Mouse (Mus musculus): ENCODE measurements at regions not wholly inside any gene's neighbourhood (a gene's known extent, or its start where the extent isn't known, plus 50 kb on each side); places are given as distances from the start of the nearest gene placed in this dataset.
"Not testable (repeated sequence)": the region's sequence is repeated elsewhere in the genome, so short reads cannot be mapped to it uniquely, and the experiment has no call there.

DNA sequence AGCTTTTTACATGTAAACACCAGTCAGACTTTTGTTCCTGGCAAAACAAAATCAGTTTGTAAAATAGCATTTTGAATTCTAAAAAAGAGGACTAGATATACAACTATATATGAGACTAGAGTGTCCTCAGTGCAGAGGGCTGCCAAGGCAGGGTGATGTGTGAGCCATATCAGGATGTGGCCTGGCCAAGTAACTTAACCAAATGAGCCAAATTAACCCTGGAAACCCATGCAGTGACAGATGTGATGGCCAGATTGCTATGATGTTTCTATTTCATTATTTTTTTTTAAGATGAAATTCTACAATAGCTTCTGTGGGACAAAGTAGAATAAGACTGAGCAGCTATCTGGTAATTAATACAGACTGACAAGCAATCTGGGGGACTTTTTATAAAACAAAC lies 181.8 kb downstream of the Nova1 start:
- DNase-seq (ENCODE audit: extremely low spot score in 1 of 2, low spot score in 1 of 2) = no peak

DNA sequence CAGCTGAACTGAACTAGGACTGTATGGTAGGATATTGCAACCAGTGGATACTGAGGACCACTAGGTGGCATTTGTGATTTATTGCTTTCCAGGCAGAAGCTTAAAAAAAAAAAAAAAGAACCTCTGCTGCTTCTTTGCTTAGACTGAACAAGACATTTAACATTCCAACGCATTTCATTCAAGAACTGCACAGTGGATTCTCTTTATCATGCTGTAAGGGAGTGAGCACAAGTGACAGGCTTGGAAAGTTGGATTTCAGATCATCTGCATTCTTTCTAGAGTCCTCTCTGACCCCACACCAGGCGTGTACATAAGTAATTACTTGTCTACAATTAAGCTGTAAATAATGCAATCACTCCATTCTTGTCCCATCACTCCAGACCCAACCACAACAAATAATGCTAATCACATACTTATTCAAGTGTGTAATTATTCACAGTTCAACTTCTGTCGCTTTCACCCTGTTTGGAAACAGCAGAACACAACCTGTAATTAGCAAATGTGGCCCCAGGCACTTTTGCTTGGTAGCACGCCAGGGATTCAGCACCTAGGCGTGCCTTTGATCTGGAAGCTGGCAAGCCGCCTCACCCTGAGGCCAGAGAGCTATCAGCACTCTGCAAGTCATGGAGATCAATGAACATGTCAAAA lies 183.5 kb downstream of the Nova1 start:
- DNase-seq (ENCODE audit: extremely low spot score in 1 of 2, low spot score in 1 of 2) = no peak

DNA sequence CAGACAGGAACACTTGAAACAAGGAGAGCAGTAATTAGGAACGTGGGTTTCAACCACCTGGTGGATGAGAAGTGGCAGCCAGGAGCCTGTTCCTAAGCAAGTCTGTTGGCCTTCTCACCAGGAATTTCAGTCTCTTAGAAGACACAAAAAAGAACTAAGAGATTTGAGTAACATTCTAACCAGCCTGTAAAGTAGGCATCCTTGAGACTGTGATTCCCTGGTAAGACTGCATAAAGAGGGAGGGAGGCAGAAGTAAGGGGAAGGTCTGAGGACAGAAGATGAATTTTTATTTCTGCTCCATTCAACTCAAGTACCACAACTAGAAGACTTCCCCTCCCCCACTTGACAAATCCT lies 184.0 kb downstream of the Nova1 start:
- DNase-seq (ENCODE audit: extremely low spot score in 1 of 2, low spot score in 1 of 2) = no peak

DNA sequence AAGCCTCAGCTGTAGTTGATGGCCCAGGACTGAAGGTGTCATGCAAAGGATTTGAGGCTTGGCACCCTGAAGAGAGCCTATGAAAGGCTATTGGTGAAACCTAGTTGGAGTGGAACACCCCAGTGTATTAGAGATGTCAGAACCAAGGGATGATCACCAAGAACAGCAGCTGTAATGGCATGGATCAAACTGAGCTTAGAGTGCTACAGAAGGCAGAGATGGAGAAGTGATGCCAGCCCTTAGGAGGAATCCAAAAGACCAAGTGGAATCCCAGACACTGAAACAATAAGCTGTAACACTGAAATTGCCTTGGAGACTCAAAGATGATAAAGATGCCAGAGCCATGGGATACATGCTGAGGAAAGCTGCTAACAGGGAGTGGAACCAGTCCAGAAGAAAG lies 186.3 kb downstream of the Nova1 start:
- not testable (repeated sequence) for DNase-seq (ENCODE audit: extremely low spot score in 1 of 2, low spot score in 1 of 2)

DNA sequence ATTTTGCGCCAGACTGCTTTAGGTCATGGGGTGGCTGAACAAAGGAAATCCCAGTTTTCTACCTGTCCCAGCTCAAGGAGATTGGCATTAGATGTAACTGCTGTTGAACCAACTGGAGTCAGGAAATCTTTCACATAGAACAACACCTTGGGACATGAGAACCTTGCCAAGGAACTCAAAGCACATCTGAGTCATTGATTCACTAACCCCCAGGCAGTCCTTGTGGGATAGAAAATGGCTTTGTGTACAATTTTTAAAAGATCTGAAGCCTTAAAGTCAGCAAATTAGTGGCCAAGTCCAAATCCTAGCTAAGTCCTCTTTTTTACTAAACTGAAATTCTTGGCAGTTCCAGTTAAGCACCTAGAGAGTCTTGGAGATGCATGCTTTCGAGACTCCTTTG lies 191.4 kb downstream of the Nova1 start:
- DNase-seq (ENCODE audit: extremely low spot score in 1 of 2, low spot score in 1 of 2) = no peak

DNA sequence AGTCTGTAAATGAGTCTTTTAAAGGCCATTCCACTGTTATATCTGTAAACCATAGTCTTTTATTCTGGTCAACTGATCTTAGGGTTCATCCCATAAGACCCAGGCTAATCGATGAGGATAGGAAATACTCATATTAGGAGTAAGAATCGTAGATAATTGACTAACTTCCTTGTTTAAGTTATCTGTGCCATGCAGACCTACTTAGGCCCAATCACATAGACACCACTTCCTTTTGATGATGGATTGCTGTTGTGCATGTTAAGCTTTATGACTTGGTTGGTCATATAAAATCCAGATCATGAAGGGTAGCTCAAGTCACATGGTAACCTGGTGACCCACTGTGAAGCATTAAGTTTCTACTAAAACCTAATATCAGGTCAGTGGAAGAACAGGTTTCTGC lies 207.3 kb downstream of the Nova1 start:
- no peak for DNase-seq (ENCODE audit: extremely low spot score in 1 of 2, low spot score in 1 of 2)

DNA sequence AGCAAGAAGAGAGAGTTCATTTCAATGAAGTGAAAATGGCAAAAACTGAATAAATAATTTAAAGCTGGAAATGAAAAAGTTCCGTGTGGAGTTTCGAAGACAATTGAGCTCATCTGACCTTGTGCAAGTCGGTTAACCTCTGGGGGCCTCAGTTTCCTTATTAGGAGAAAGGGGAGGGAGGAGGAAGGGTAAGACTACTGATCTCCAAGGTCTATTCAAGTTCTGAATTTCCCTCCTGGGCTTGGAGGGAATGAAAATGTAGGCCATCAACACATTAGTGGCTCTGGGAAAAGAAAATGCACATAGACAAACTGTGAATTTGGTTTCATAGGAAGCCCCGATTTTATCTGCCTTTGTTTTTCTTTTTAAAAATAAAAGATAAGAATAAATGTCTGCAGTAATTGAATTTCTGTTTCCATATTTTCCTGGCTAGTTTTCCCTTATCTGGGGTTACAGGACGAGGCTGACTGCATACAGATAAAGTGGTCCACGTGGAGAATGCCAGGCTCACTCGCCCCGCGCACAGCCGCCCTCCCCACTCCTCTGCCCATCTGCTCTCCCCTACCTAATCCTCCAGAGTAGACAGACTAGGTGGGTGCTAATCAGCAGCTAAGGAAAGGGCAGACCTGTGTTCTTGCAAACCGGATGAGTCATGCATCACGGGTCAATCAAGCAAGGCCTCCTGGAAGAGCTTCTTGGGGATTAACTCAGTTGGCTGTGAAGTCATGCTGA lies 209.0 kb downstream of the Nova1 start:
- no peak for DNase-seq (ENCODE audit: extremely low spot score in 1 of 2, low spot score in 1 of 2)

DNA sequence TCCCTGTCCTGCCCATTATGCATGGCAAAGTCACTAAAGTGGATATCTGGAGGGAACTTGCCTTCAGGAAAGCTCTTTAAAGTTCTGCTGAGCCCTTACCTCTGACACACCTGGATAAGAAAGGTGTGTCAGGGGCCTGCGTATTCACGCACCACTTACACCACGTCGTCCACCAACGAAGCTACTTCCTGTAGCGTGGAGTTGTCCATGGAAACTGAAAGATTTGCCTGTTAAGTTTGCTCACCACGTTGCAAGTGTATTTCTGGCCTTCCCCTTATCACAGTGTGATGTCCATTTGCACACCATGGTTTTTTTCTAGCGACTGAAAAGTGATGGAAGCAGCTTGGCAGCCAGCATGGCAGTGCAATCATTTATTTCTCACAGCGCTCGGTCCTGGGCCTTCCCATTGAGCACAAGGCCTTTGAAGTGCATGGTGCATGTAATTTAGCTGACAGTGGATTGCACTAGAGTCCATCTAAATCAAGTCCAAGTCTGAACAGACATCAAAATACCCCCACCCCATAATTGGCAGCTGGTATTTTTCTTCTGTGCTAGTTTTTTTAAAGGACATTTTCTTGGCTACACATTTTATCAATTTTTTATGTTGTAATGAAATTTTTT lies 210.3 kb downstream of the Nova1 start:
- DNase-seq (ENCODE audit: extremely low spot score in 1 of 2, low spot score in 1 of 2) = no peak

DNA sequence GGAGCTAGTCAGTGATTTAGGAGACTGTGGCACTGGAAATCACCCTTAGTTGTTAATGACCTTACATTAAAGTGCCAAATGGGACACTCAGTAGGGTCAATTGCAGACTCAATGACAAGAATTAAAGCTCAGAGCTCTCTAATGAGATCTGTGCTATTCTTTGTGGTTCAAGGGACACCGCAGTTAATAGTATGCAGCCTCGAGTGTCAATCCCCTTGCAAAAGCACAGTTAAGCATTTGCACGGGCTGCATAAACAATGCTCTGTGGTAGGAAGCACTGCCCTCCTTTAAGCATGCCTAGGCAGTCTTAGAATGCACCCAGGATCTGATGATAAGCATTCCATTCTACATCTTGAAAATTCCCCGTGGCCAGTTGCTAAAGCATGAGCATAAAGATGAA lies 221.5 kb downstream of the Nova1 start:
- no peak for DNase-seq (ENCODE audit: extremely low spot score in 1 of 2, low spot score in 1 of 2)

DNA sequence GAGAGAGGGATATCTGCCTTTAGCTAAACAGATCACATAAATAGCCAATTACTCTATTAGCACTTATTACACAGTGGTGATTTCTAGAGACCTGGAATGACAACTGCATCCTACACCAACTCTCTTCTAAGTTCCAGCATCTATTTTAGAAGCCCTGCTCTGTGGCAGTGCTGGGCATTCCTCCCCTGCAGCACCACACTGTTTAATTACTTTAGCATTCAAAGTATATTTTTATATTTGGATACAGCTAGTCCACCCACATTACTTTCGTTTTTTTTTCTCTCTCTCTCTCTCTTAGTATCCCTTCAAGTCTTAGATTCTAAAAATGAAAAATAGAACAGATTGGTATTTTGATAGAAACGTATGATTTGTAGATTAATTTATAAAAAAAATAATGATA lies 250.1 kb downstream of the Nova1 start:
- no peak for DNase-seq (ENCODE audit: extremely low spot score in 1 of 2, low spot score in 1 of 2)

DNA sequence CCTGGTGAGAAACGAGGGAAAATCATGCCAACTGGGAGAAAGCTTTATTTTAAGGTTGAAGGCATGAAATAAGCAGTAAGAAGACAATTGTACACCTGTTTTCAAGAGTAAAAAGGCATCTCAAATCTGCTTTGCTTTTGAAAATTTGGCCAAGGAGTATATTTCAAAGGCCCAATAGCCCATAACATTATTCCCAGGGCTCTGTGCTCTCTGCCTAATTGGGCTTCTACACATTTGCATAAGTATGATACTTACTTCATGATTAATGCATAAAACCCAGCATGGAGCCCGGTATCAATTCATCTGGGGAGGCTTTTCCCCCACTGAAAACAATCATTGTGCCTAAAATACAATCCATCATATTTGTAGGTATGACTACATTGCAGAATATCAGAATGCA lies 252.4 kb downstream of the Nova1 start:
- no peak for DNase-seq (ENCODE audit: extremely low spot score in 1 of 2, low spot score in 1 of 2)

DNA sequence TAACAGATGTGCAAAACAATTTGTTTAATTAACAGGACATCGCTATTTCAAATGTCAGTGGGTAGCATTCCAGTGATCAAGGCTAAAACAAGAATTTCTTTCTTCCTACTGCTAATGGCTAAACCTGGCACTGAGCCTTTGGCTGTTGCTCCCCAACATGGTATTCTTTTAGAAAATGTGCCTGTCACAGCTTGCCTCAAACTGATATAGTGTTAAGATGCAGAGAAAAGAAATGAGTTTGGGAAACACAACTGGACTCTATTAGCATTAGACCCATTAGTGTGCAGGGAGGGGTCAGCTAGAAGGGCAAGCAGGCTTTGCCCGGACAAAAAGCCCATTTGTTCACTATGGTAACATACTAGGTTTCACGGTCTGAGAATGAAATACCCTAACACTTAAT lies 297.8 kb downstream of the Nova1 start:
- DNase-seq (ENCODE audit: extremely low spot score in 1 of 2, low spot score in 1 of 2) = no peak

DNA sequence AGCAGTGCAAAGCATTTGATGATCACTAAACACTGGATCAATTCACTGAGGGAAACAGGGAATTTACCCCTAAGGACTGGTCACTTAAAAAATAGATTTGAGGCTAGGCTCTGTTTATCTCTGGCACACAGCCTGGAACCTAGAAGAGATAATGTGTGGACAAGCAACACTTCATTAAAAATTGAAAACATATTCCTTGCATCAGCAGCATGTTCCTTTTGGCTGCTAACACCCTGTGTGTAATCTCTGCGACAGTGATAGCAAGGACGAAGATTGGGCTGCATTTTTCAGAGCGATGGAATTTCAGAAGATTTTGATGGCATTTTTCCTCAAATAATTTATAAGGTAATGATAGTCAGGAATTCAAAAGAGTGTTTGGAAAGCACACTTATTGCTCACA lies 310.9 kb downstream of the Nova1 start:
- DNase-seq (ENCODE audit: extremely low spot score in 1 of 2, low spot score in 1 of 2) = no peak

DNA sequence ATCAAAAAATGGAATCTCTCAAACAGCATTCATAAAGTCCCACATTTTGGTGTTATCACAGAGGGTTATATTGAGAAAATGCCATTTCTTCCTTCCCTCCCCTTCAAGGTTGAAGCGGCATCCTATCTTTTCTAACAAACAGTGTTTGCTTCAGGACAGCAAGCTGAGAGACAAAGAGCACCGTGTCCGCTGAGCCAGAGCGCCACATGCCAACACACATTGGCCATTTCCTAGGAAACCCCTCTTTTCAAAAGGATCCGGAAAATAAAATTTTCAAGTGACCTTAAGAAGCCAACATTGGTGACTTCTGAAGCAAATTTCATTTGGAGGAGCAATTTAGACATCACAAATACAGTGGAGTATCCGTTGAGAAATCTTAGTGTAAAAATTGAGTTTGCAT lies 326.3 kb downstream of the Nova1 start:
- no peak for DNase-seq (ENCODE audit: extremely low spot score in 1 of 2, low spot score in 1 of 2)

DNA sequence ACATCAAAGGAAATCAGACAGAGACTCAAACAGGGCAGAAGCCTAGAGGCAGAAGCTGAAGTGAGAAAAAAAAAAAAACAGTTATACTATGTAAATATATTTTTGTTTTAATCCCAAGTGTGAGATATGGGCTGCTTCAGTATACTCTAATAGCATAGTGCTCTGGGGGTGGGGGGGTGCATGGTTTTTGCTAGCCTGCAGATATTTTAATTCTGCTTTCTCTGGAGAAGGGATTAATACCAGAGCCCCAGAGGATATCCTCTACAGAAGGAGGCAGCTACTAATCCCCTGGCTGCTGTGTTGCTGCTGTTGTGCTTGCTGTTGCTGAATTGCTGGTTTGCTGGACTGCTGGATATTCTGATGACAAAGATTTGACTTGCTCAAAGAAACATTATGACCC lies 367.8 kb downstream of the Nova1 start:
- no peak for DNase-seq (ENCODE audit: extremely low spot score in 1 of 2, low spot score in 1 of 2)

DNA sequence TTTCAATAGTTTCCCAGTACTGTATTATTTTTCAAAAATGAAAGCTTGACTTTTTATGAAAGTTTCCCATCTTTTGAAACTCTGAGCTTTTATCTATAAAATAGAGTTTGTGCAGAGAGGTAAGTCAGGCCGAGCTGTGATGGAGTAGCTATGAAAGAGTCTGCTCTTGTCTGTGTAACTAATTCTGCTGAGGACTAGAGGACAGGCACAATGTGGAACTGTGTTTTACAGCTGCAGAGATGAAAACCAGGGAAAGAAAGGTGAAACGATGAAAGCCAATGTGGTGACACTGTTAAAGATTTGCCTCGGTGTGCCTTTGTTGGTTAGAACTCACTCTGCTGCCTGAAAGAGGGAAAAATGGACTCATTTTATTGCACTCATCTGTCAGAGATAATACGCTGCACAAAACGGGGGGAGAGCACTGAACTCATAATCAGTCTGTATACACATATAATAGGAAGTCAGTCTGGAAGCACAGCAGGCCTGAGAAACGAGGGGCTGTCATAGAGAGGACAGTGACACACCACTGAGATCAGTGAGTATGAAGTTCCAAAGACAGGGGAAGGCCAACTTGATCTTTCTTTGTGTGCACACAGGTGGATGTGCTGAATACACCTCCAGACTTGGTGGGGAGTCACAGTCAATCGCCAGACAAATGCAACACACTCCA lies 373.9 kb downstream of the Nova1 start:
- DNase-seq (ENCODE audit: extremely low spot score in 1 of 2, low spot score in 1 of 2) = no peak

DNA sequence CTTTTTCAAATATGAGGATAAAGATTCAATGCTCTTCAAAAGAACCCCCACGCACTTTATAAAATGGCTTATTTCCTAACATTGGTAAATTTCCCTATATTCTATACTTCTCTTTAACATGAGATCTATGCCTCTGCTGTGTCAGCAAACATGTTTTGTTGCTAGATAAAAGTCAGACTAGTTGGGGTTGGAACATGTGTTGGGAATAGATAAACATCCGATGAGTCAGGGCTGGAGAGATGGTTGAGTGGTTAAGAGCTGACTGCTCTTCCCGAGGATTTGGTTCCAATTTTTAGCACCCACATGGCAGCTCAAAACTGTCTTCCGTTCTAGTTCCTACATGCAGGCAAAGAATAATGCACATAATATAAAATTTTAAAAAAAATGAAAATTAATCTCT lies 399.1 kb downstream of the Nova1 start:
- no peak for DNase-seq (ENCODE audit: extremely low spot score in 1 of 2, low spot score in 1 of 2)

DNA sequence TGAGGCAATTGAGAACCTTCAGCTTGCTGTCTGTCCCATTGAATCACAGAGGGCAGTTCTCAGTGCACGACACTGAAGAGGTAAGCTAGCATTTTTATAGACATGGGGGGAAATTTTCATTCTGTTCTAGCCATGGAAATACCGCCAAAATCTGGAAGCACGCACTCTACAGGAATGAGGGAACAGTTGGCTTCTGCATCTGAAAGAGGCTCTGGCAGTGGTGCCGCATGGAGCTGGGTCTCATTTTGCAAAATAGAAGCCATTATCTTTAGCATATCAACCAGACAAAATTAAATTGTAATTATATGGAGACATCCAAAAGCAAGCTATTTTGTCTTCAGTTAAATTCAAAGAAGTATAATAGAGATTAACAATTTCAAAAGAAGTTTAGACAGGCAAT lies 399.7 kb downstream of the Nova1 start:
- no peak for DNase-seq (ENCODE audit: extremely low spot score in 1 of 2, low spot score in 1 of 2)

DNA sequence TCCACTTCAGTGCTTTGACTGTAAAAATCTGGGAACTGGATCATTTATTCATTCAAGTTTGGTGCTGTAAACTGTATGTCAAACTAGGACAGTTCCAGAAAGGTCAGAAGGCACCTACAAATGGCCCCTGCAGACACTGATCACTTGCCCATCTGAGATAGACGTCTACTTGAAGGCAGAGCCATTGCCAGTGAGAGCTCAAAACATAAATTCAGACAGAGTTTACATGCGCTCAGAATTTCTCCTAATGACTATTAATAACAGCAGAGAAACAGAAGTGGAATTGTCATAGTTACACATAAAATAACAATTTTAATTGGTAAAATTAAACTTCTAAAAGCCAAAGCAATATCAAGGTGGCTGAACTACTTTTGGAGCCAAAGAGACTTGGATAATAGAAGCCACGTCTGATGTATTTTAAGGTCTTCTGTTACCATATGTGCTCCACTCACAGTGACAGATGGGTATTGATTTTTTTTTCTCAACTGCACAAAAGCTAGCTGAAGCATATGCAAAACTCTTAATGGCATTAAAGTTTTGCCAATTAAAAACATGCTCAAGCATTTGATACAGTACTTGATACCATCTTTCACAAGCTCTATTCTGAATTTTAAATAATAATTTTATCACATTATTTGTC lies 401.8 kb downstream of the Nova1 start:
- no peak for DNase-seq (ENCODE audit: extremely low spot score in 1 of 2, low spot score in 1 of 2)

DNA sequence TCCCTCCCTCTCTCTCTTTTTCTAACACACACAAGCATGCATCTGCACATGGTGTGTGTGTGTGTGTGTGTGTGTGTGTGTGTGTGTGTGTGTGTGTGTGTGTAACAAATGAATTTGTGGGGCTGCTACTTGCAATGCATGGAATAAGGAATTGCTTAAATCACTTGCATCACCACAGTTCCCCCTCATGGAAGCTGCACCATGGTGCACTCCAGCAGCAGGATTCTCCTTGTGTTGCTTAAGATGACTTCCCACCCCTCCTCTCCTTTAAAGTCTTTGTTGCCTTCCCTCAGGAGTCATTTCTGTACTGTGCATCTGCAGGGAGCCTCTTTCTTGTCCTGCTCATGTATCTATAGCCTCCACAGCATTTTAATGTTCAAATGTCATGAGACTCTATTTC lies 402.5 kb downstream of the Nova1 start:
- DNase-seq (ENCODE audit: extremely low spot score in 1 of 2, low spot score in 1 of 2) = no peak

DNA sequence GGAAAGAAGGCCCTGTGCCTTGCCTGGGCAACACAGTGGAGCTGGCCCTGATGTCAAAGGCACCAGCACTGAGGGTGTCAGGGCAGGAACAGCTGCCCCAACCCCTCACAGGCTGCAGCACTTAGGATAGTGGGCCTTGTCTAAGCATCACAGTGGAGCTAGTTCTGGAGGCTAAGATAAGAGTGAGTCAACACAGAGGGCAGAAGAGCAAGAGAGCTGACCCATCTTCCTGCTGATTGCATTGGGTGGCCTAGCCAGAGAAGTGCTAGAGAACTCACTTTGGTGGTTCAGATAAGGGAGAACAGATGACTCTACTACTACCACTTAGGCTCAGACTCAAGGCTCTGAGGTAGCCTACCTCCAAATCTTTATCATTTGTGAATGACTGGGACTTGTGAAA lies 413.1 kb downstream of the Nova1 start:
- DNase-seq (ENCODE audit: extremely low spot score in 1 of 2, low spot score in 1 of 2) = no peak

Data from layer of hippocampus, postnatal 25 days (tissue).